Mouse (Mus musculus): ENCODE data around the gene Btf3. TPM values are rescaled to one million over a fixed set of nuclear protein-coding genes. Genes with fewer than 3 reads are reported as not detected.

Btf3 gene
- polyA plus RNA-seq, 1 experiment from 2014 or later = 445 TPM

DNA sequence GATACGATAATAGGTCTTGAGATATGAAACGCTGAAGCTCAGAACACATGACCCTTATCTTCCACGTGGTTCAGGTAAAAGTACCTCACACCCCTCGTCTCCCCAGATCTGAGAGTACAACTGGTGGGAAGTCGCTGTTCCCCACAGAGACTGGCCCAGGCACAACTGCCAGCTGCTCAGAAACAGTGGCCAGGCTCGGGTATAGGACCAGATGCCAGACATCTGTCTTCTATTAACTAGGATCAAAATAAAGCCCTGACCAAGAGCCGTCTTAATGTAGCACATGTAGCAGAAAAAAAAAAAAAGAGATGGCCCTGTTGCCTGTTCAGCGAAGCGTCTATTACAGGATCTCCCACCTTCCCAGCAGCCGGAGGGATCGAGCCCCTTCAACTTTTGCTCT, 8.2 kb upstream of the Btf3 start:
- H3K9me3 ChIP-seq = no peaks in the 10 kb centered on the region
- no peak overlapping the region for H3K4me3 ChIP-seq
- H3K9ac ChIP-seq = no peak overlapping the region
- H3K36me3 ChIP-seq (replicated peaks) = no peaks in the 10 kb centered on the region
- 86% methylated on average over 11 of the region's 11 CpGs for WGBS
- H3K27me3 ChIP-seq (replicated peaks) = no peaks in the 10 kb centered on the region
- no peak overlapping the region for H3K4me2 ChIP-seq
- ATAC-seq (replicated peaks) = no peak
- H3K27ac ChIP-seq = no peak overlapping the region
- no peaks in the 10 kb centered on the region for H3K4me1 ChIP-seq

GRCm38 (mm10) chr13:98317911-98318310, 1.1 kb upstream of the Btf3 start:
- no peak overlapping the region for H3K9ac ChIP-seq
- 0 out of 2 replicates have a peak, but pooled peaks cover 1% of the 10 kb centered on the region for H3K36me3 ChIP-seq (replicated peaks)
- no peaks in the 10 kb centered on the region for H3K9me3 ChIP-seq
- H3K4me1 ChIP-seq = peaks cover 25% of the 10 kb centered on the region
- no peaks in the 10 kb centered on the region for H3K27me3 ChIP-seq (replicated peaks)
- peak overlapping the region; percentile 62; the same call in 1 of the 2 replicates for H3K4me2 ChIP-seq
- H3K4me3 ChIP-seq = peak overlapping the region; percentile 70; the same call in 1 of the 2 replicates
- 87% methylated on average over 6 of the region's 6 CpGs for WGBS
- ATAC-seq (replicated peaks) = no peak
- H3K27ac ChIP-seq = no peak overlapping the region

- peaks cover 25% of the 10 kb centered on the region for H3K4me1 ChIP-seq
- H3K36me3 ChIP-seq (replicated peaks) = peaks cover 6% of the 10 kb centered on the region; the same call in 1 of the 2 replicates
- 2% methylated on average over 16 of the region's 16 CpGs for WGBS
- H3K9me3 ChIP-seq = no peaks in the 10 kb centered on the region
- peak overlapping the region; percentile 73 for H3K9ac ChIP-seq
- peak overlapping the region; percentile 70 for H3K4me3 ChIP-seq
- H3K27me3 ChIP-seq (replicated peaks) = no peaks in the 10 kb centered on the region
- peak overlapping the region; percentile 62 for H3K4me2 ChIP-seq
- peak; percentile 25; the same call in 1 of the 2 replicates for ATAC-seq (replicated peaks)
- H3K27ac ChIP-seq = peak overlapping the region; percentile 81
Observed at GRCm38 (mm10) chr13:98317246-98317677, 456 bp upstream of the Btf3 start.

DNA sequence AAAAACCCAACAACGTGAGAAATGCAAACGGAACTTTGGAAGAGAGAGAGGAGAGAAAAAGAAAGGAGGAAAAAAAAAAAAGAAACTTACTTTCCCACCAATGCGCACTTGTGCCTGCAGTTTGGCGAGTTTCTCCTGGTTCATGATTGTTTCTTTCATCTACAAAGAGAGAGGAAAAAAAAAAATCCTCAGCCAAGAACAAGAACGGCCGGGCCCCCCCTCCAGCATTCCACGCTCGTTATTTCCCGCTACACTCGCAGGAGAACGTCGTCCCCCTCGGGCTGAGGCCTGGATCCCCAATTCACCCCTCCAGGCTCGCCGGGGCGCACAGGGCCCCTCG, 696 bp downstream of the Btf3 start:
- Histone ChIP-seq H3K4me3 (peak overlapping the region; percentile 70), H3K4me2 (peak overlapping the region; percentile 63), H3K27ac (peak overlapping the region; percentile 81), H3K27me3 (replicated peaks) (no peaks in the 10 kb centered on the region), H3K4me1 (peaks cover 25% of the 10 kb centered on the region), H3K9me3 (no peaks in the 10 kb centered on the region), H3K9ac (peak overlapping the region; percentile 73), H3K36me3 (replicated peaks) (peaks cover 18% of the 10 kb centered on the region; the same call in 1 of the 2 replicates)
- no peak for ATAC-seq (replicated peaks)
- WGBS = 0% methylated on average over 17 of the region's 17 CpGs

GRCm38 (mm10) chr13:98315124-98315523, 1.7 kb downstream of the Btf3 start:
- peaks cover 25% of the 10 kb centered on the region for H3K4me1 ChIP-seq
- peak overlapping the region; percentile 63; the same call in 1 of the 2 replicates for H3K4me2 ChIP-seq
- H3K27ac ChIP-seq = no peak overlapping the region
- no peaks in the 10 kb centered on the region for H3K9me3 ChIP-seq
- WGBS = 75% methylated on average over 4 of the region's 4 CpGs
- no peak for ATAC-seq (replicated peaks)
- H3K36me3 ChIP-seq (replicated peaks) = peaks cover 27% of the 10 kb centered on the region; the same call in 1 of the 2 replicates
- no peak overlapping the region for H3K9ac ChIP-seq
- H3K27me3 ChIP-seq (replicated peaks) = no peaks in the 10 kb centered on the region
- no peak overlapping the region for H3K4me3 ChIP-seq

DNA sequence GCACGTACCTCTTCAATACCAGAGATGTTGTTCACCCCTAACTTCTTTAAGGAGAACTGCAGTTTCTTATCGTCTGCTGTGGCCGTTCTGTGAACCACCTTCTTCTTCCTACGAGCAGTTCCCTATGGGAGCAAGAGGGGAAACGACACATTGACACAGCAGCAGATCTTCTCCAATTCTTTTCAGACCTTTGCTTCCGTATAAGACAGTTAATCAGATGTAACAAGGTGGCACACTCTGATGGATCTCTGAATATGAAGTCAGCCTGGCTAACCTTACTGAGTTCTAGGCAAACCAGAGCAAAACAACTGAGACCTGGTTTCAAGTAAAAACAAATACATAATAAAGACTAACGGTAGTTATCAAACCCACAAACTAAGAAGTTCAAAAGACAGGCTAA, 3.2 kb downstream of the Btf3 start:
- 81% methylated on average over 7 of the region's 7 CpGs for WGBS
- Histone ChIP-seq H3K9me3 (no peaks in the 10 kb centered on the region), H3K4me2 (no peak overlapping the region), H3K9ac (no peak overlapping the region), H3K4me3 (no peak overlapping the region), H3K36me3 (replicated peaks) (peaks cover 32% of the 10 kb centered on the region), H3K27ac (no peak overlapping the region), H3K27me3 (replicated peaks) (no peaks in the 10 kb centered on the region), H3K4me1 (peaks cover 25% of the 10 kb centered on the region)
- ATAC-seq (replicated peaks) = no peak

- H3K4me3 ChIP-seq = no peak overlapping the region
- no peak overlapping the region for H3K4me2 ChIP-seq
- peaks cover 21% of the 10 kb centered on the region for H3K4me1 ChIP-seq
- no peaks in the 10 kb centered on the region for H3K27me3 ChIP-seq (replicated peaks)
- 94% methylated on average over 5 of the region's 5 CpGs for WGBS
- H3K27ac ChIP-seq = no peak overlapping the region
- H3K9ac ChIP-seq = no peak overlapping the region
- ATAC-seq (replicated peaks) = no peak
- peaks cover 32% of the 10 kb centered on the region for H3K36me3 ChIP-seq (replicated peaks)
- H3K9me3 ChIP-seq = no peaks in the 10 kb centered on the region
Observed at GRCm38 (mm10) chr13:98311597-98311996, 5.2 kb downstream of the Btf3 start.

- no peaks in the 10 kb centered on the region for H3K27me3 ChIP-seq (replicated peaks)
- WGBS = 90% methylated on average over 4 of the region's 4 CpGs
- H3K9ac ChIP-seq = no peak overlapping the region
- H3K4me2 ChIP-seq = no peak overlapping the region
- no peak for ATAC-seq (replicated peaks)
- H3K9me3 ChIP-seq = no peaks in the 10 kb centered on the region
- peaks cover 4% of the 10 kb centered on the region; the same call in 1 of the 2 replicates for H3K4me1 ChIP-seq
- no peak overlapping the region for H3K27ac ChIP-seq
- H3K4me3 ChIP-seq = no peak overlapping the region
- H3K36me3 ChIP-seq (replicated peaks) = peaks cover 32% of the 10 kb centered on the region
Observed at GRCm38 (mm10) chr13:98308724-98309123, 8.1 kb downstream of the Btf3 start.

DNA sequence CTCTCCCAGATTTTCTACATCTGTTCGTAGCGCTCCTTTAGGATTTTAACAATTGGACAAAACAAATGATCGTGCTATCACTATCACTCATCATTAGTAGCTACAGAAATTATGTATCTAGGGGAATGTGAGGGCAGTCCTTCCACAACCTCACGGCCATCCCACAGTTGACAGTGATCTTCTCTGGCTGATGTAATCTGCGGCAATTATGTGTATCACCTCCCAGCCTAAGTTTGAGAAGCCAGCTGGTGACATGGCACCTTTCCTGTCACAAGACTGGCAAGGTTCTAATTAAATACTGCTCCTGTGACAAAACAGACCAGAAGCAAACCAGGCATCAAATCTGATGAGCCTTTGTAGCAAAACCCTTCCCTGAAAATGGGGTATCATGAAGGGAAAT, 8.8 kb downstream of the Btf3 start:
- H3K4me3 ChIP-seq = no peak overlapping the region
- no peak overlapping the region for H3K4me2 ChIP-seq
- ATAC-seq (replicated peaks) = no peak
- H3K9me3 ChIP-seq = no peaks in the 10 kb centered on the region
- H3K36me3 ChIP-seq (replicated peaks) = peaks cover 32% of the 10 kb centered on the region
- no peak overlapping the region for H3K27ac ChIP-seq
- H3K27me3 ChIP-seq (replicated peaks) = no peaks in the 10 kb centered on the region
- H3K9ac ChIP-seq = no peak overlapping the region
- peaks cover 4% of the 10 kb centered on the region; the same call in 1 of the 2 replicates for H3K4me1 ChIP-seq
- 83% methylated on average over 5 of the region's 5 CpGs for WGBS

GRCm38 (mm10) chr13:98306852-98307475, 9.8 kb downstream of the Btf3 start:
- WGBS = 56% methylated on average over 14 of the region's 14 CpGs
- H3K4me1 ChIP-seq = peaks cover 4% of the 10 kb centered on the region; the same call in 1 of the 2 replicates
- no peak overlapping the region for H3K4me3 ChIP-seq
- H3K9ac ChIP-seq = no peak overlapping the region
- ATAC-seq (replicated peaks) = peak; percentile 29; the same call in 1 of the 2 replicates
- no peaks in the 10 kb centered on the region for H3K27me3 ChIP-seq (replicated peaks)
- peaks cover 23% of the 10 kb centered on the region for H3K36me3 ChIP-seq (replicated peaks)
- no peaks in the 10 kb centered on the region for H3K9me3 ChIP-seq
- H3K4me2 ChIP-seq = no peak overlapping the region
- 0 out of 2 replicates have a peak overlapping the region, but pooled peaks have one; percentile 14 for H3K27ac ChIP-seq

DNA sequence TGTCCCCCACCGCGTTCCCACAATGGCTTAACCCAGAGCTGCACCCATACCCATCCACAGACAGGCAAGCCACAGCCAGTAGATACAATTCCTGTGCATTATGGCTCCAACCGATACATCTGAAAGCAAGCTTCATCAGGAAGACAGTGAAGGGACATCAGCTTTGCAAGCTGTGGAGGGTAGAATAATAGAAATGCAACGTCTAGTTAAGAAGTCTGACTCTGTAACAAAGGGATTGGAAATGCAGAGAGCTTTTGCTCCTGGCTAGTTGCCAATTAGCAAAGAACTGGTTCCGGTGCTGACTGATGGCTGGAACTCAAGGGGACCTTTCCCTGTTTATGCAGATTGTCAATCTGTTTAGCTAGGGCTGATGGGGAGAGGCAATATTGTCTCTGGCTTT, 10.4 kb downstream of the Btf3 start:
- WGBS = 28% methylated on average over 5 of the region's 5 CpGs
- Histone ChIP-seq H3K9ac (no peak overlapping the region), H3K27ac (peak overlapping the region; percentile 43; the same call in 1 of the 2 replicates), H3K4me1 (peaks cover 4% of the 10 kb centered on the region; the same call in 1 of the 2 replicates), H3K27me3 (replicated peaks) (no peaks in the 10 kb centered on the region), H3K4me2 (no peak overlapping the region), H3K9me3 (no peaks in the 10 kb centered on the region), H3K4me3 (no peak overlapping the region), H3K36me3 (replicated peaks) (peaks cover 18% of the 10 kb centered on the region)
- ATAC-seq (replicated peaks) = peak; percentile 44; the same call in 1 of the 2 replicates

DNA sequence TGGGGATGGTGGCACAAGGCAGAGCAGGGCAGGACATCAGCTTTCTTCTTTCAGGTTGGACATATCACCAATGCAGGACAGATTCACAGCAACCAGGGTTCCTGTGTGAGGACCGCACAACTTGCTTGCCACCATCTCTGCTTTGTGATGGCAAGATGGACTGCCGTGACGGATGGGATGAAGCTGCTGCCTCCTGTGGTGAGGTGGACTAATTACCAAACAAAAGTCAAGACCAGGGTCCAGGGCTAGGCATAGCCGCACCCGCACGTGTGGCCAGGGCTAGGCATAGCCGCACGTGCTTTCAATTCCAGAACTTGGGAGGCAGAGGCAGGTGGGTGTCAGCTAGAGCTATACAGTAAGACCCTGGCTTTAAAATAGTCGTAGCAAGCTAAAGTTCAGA, 11.5 kb downstream of the Btf3 start:
- H3K4me1 ChIP-seq = peaks cover 4% of the 10 kb centered on the region; the same call in 1 of the 2 replicates
- H3K27me3 ChIP-seq (replicated peaks) = no peaks in the 10 kb centered on the region
- WGBS = 90% methylated on average over 9 of the region's 9 CpGs
- ATAC-seq (replicated peaks) = no peak
- no peak overlapping the region for H3K4me2 ChIP-seq
- no peaks in the 10 kb centered on the region for H3K9me3 ChIP-seq
- peaks cover 7% of the 10 kb centered on the region for H3K36me3 ChIP-seq (replicated peaks)
- no peak overlapping the region for H3K9ac ChIP-seq
- no peak overlapping the region for H3K4me3 ChIP-seq
- H3K27ac ChIP-seq = no peak overlapping the region
